Mouse (Mus musculus): ENCODE data around the gene Rnf169.

DNA sequence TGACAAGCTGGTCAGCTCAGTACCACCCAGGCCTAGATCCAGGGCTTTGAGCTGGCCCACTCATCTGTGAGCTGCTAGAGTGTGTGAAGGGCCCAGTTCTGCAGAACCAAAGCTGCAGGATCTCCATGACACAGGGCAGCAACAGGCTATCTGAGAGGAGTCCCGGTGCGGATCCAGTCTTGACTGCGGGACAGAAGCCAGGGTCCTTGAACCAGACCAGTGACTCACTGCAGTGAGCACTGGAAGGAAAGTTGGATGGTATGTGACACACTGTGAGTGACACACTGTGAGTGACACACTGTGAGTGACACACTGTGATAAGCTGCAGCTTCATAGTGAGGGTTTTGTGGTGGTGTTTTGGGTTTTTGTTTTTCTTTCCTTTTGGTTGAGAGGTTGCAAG lies 35.7 kb downstream of the Rnf169 start:
- TF ChIP-seq CTCF (IDR thresholded peaks at IDR 0.05; ENCODE audit: borderline replicate concordance, insufficient read depth, low read depth, low read length) (no peak), POLR2A (IDR thresholded peaks at IDR 0.05; ENCODE audit: borderline replicate concordance, insufficient read depth, low read length) (no peak)
